Mouse (Mus musculus): ENCODE measurements around the gene Cuta.
"Not testable (repeated sequence)": the region's sequence is repeated elsewhere in the genome, so short reads cannot be mapped to it uniquely, and the experiment has no call there.

Cuta gene

GRCm38 (mm10) chr17:26939178-26939972, at the start of gene Cuta:
TSS of gene Cuta (minus strand) at chr17:26939569.
- peak; percentile 100 for DNase-seq

- no peak for DNase-seq
Observed at GRCm38 (mm10) chr17:26985503-26986179, 46.3 kb upstream of the Cuta start.

GRCm38 (mm10) chr17:26983382-26983781, 44.0 kb upstream of the Cuta start:
- DNase-seq: no peak

GRCm38 (mm10) chr17:26981050-26981449, 41.7 kb upstream of the Cuta start:
- no peak for DNase-seq

- no peak for DNase-seq
Observed at GRCm38 (mm10) chr17:26979426-26979825, 40.1 kb upstream of the Cuta start.

GRCm38 (mm10) chr17:26977354-26977753, 38.0 kb upstream of the Cuta start:
- DNase-seq: not testable (repeated sequence)

GRCm38 (mm10) chr17:26975415-26975814, 36.0 kb upstream of the Cuta start:
- DNase-seq: no peak

GRCm38 (mm10) chr17:26974547-26974946, 35.2 kb upstream of the Cuta start:
- DNase-seq: no peak

- peak; percentile 98 for DNase-seq
Observed at GRCm38 (mm10) chr17:26972703-26973574, 33.6 kb upstream of the Cuta start, which contains the start of gene Zbtb9. TSS of gene Zbtb9 (plus strand) at chr17:26973167.

GRCm38 (mm10) chr17:26972107-26972506, 32.7 kb upstream of the Cuta start:
- DNase-seq: no peak

- no peak for DNase-seq
Observed at GRCm38 (mm10) chr17:26971247-26971905, 32.0 kb upstream of the Cuta start.

- DNase-seq: no peak
Observed at GRCm38 (mm10) chr17:26970221-26970620, 30.9 kb upstream of the Cuta start.

- no peak for DNase-seq
Observed at GRCm38 (mm10) chr17:26969257-26969656, 29.9 kb upstream of the Cuta start.

GRCm38 (mm10) chr17:26968200-26968611, 28.8 kb upstream of the Cuta start:
- no peak for DNase-seq

- no peak for DNase-seq
Observed at GRCm38 (mm10) chr17:26967477-26967876, 28.1 kb upstream of the Cuta start.

GRCm38 (mm10) chr17:26966993-26967392, 27.6 kb upstream of the Cuta start:
- DNase-seq: peak; percentile 77

GRCm38 (mm10) chr17:26961572-26962240, 22.3 kb upstream of the Cuta start:
- DNase-seq: no peak

- DNase-seq: no peak
Observed at GRCm38 (mm10) chr17:26959815-26960214, 20.4 kb upstream of the Cuta start.

GRCm38 (mm10) chr17:26958880-26959279, 19.5 kb upstream of the Cuta start:
- peak; percentile 75 for DNase-seq

- no peak for DNase-seq
Observed at GRCm38 (mm10) chr17:26957872-26958271, 18.5 kb upstream of the Cuta start.

- no peak for DNase-seq
Observed at GRCm38 (mm10) chr17:26956895-26957294, 17.5 kb upstream of the Cuta start.

GRCm38 (mm10) chr17:26956309-26956708, 16.9 kb upstream of the Cuta start:
- DNase-seq: no peak

All from right cerebral cortex, adult 18-20 months (tissue).